Mouse (Mus musculus) heart, embryonic 11.5 days (tissue): ENCODE measurements around the gene Batf3. TPM values are rescaled to one million over a fixed set of nuclear protein-coding genes. Genes with fewer than 3 reads are reported as not detected.

ENCODE experiments used
- ATAC-seq: fragments of 200-750 bp; cut with Nextera tagmentation; replicated peaks from 2 replicates; pipeline ENCODE4 v1.8.0; 2017; ENCODE audit warnings: moderate library complexity; ENCODE audit not compliant: insufficient number of reproducible peaks, low FRiP score, low TSS enrichment
- H3K27ac ChIP-seq: fragments of 300-500 bp; sonication (generic); 2 replicates; pipeline ENCODE4 v1.5.1; 2014; ENCODE audit warnings: mild to moderate bottlenecking, low read depth, low read length
- H3K27me3 ChIP-seq: fragments of 300-500 bp; sonication (generic); 2 replicates; pipeline ENCODE4 v1.6.1; 2014; ENCODE audit warnings: mild to moderate bottlenecking, low read length, mixed read lengths; ENCODE audit not compliant: control insufficient read depth, insufficient read depth
- H3K36me3 ChIP-seq: fragments of 300-500 bp; sonication (generic); 2 replicates; pipeline ENCODE4 v1.6.1; 2014; ENCODE audit warnings: mild to moderate bottlenecking, low read length, moderate library complexity, mixed read lengths; ENCODE audit not compliant: control insufficient read depth, insufficient read depth
- H3K4me1 ChIP-seq: fragments of 300-500 bp; sonication (generic); 2 replicates; pipeline ENCODE4 v1.6.1; 2014; ENCODE audit warnings: low read length; ENCODE audit not compliant: control insufficient read depth, insufficient read depth
- H3K4me2 ChIP-seq: fragments of 300-500 bp; sonication (generic); 2 replicates; pipeline ENCODE4 v1.6.1; 2014; ENCODE audit warnings: mild to moderate bottlenecking, moderate library complexity
- H3K4me3 ChIP-seq: fragments of 300-500 bp; sonication (generic); 2 replicates; pipeline ENCODE4 v1.5.1; 2014; ENCODE audit warnings: low read depth, low read length
- H3K9ac ChIP-seq: fragments of 300-500 bp; sonication (generic); 2 replicates; pipeline ENCODE4 v1.6.1; 2014; ENCODE audit warnings: mild to moderate bottlenecking, low read depth, low read length, moderate library complexity
- H3K9me3 ChIP-seq: fragments of 300-500 bp; sonication (generic); replicated peaks from 2 replicates; pipeline ENCODE4 v1.6.1; 2016; ENCODE audit warnings: low read length; ENCODE audit not compliant: control insufficient read depth
- WGBS: fragments of 180-500 bp; shearing (Covaris S2); extraction: QIAGEN DNeasy Blood & Tissue Kit; methylation state at CpG from one replicate; pipeline ENCODE4 v1.1.7; 2014; ENCODE audit not compliant: insufficient replicate concordance; 5-methylcytosine and 5-hydroxymethylcytosine counted together
- polyA plus RNA-seq: library from polyadenylated mRNA; unstranded; fragments of >200 nt; fragmentation: Nextera tagmentation; extraction: Ambion mirVana; gene quantifications from 2 replicates; pipeline ENCODE4 v1.2.1, GENCODE M21; 2014

The Batf3 gene
- polyA plus RNA-seq, 1 experiment from 2014 or later, result 5.1 TPM

GRCm38 (mm10) chr1:191083230-191083629 lies 14.4 kb upstream of the Batf3 start:
- no peaks in the 10 kb centered on the region for H3K9me3 ChIP-seq
- no peak overlapping the region for H3K4me2 ChIP-seq
- no peaks in the 10 kb centered on the region for H3K27me3 ChIP-seq
- no peak overlapping the region for H3K4me3 ChIP-seq
- H3K36me3 ChIP-seq, result peaks cover 19% of the 10 kb centered on the region
- no peak overlapping the region for H3K27ac ChIP-seq
- no peak overlapping the region for H3K9ac ChIP-seq
- ATAC-seq, result no peak
- no peaks in the 10 kb centered on the region for H3K4me1 ChIP-seq
- 90% methylated on average over 8 of the region's 8 CpGs for WGBS

GRCm38 (mm10) chr1:191084951-191085559 lies 12.6 kb upstream of the Batf3 start:
- 75% methylated on average over 5 of the region's 5 CpGs for WGBS
- H3K4me1 ChIP-seq, result peaks cover 4% of the 10 kb centered on the region; the same call in 1 of the 2 replicates
- no peaks in the 10 kb centered on the region for H3K27me3 ChIP-seq
- H3K36me3 ChIP-seq, result peaks cover 16% of the 10 kb centered on the region
- no peak for ATAC-seq
- no peak overlapping the region for H3K4me3 ChIP-seq
- no peak overlapping the region for H3K9ac ChIP-seq
- H3K27ac ChIP-seq, result no peak overlapping the region
- no peak overlapping the region for H3K4me2 ChIP-seq
- no peaks in the 10 kb centered on the region for H3K9me3 ChIP-seq

GRCm38 (mm10) chr1:191085597-191085996 lies 12.1 kb upstream of the Batf3 start:
- H3K9me3 ChIP-seq, result no peaks in the 10 kb centered on the region
- no peaks in the 10 kb centered on the region for H3K27me3 ChIP-seq
- peaks cover 4% of the 10 kb centered on the region; the same call in 1 of the 2 replicates for H3K4me1 ChIP-seq
- H3K27ac ChIP-seq, result no peak overlapping the region
- 82% methylated on average over 12 of the region's 12 CpGs for WGBS
- H3K36me3 ChIP-seq, result peaks cover 16% of the 10 kb centered on the region
- H3K4me3 ChIP-seq, result no peak overlapping the region
- H3K4me2 ChIP-seq, result no peak overlapping the region
- ATAC-seq, result no peak
- H3K9ac ChIP-seq, result no peak overlapping the region

- H3K27me3 ChIP-seq, result no peaks in the 10 kb centered on the region
- ATAC-seq, result no peak
- no peak overlapping the region for H3K4me3 ChIP-seq
- H3K36me3 ChIP-seq, result peaks cover 16% of the 10 kb centered on the region
- no peaks in the 10 kb centered on the region for H3K9me3 ChIP-seq
- 88% methylated on average over 7 of the region's 7 CpGs for WGBS
- H3K4me1 ChIP-seq, result peaks cover 4% of the 10 kb centered on the region; the same call in 1 of the 2 replicates
- no peak overlapping the region for H3K4me2 ChIP-seq
- H3K27ac ChIP-seq, result no peak overlapping the region
- H3K9ac ChIP-seq, result no peak overlapping the region
Measured at GRCm38 (mm10) chr1:191086304-191086878, 11.3 kb upstream of the Batf3 start.

- peaks cover 4% of the 10 kb centered on the region; the same call in 1 of the 2 replicates for H3K4me1 ChIP-seq
- H3K4me2 ChIP-seq, result no peak overlapping the region
- H3K9ac ChIP-seq, result no peak overlapping the region
- H3K36me3 ChIP-seq, result peaks cover 14% of the 10 kb centered on the region
- no peaks in the 10 kb centered on the region for H3K27me3 ChIP-seq
- no peak overlapping the region for H3K4me3 ChIP-seq
- no peaks in the 10 kb centered on the region for H3K9me3 ChIP-seq
- H3K27ac ChIP-seq, result no peak overlapping the region
- WGBS, result 85% methylated on average over 8 of the region's 8 CpGs
- no peak for ATAC-seq
Measured at GRCm38 (mm10) chr1:191086960-191087359, 10.7 kb upstream of the Batf3 start.

- Histone ChIP-seq H3K9me3 (no peaks in the 10 kb centered on the region), H3K27ac (no peak overlapping the region), H3K36me3 (peaks cover 7% of the 10 kb centered on the region), H3K4me3 (no peak overlapping the region), H3K9ac (no peak overlapping the region), H3K4me2 (no peak overlapping the region), H3K27me3 (no peaks in the 10 kb centered on the region), H3K4me1 (peaks cover 4% of the 10 kb centered on the region; the same call in 1 of the 2 replicates)
- WGBS, result 77% methylated on average over 5 of the region's 5 CpGs
- no peak for ATAC-seq
Measured at GRCm38 (mm10) chr1:191087955-191088354, 9.7 kb upstream of the Batf3 start.

GRCm38 (mm10) chr1:191089355-191089754 lies 8.3 kb upstream of the Batf3 start:
- H3K4me2 ChIP-seq, result no peak overlapping the region
- no peak overlapping the region for H3K27ac ChIP-seq
- no peak overlapping the region for H3K4me3 ChIP-seq
- ATAC-seq, result no peak
- H3K9ac ChIP-seq, result no peak overlapping the region
- H3K36me3 ChIP-seq, result peaks cover 7% of the 10 kb centered on the region
- no peaks in the 10 kb centered on the region for H3K9me3 ChIP-seq
- peaks cover 4% of the 10 kb centered on the region; the same call in 1 of the 2 replicates for H3K4me1 ChIP-seq
- 30% methylated on average over 6 of the region's 6 CpGs for WGBS
- no peaks in the 10 kb centered on the region for H3K27me3 ChIP-seq

GRCm38 (mm10) chr1:191092050-191092449 lies 5.6 kb upstream of the Batf3 start:
- no peak overlapping the region for H3K4me2 ChIP-seq
- 70% methylated on average over 8 of the region's 8 CpGs for WGBS
- no peaks in the 10 kb centered on the region for H3K9me3 ChIP-seq
- no peak overlapping the region for H3K9ac ChIP-seq
- H3K4me1 ChIP-seq, result peaks cover 4% of the 10 kb centered on the region; the same call in 1 of the 2 replicates
- no peaks in the 10 kb centered on the region for H3K36me3 ChIP-seq
- no peak for ATAC-seq
- H3K4me3 ChIP-seq, result no peak overlapping the region
- H3K27me3 ChIP-seq, result no peaks in the 10 kb centered on the region
- no peak overlapping the region for H3K27ac ChIP-seq

- Histone ChIP-seq H3K4me2 (no peak overlapping the region), H3K27me3 (peaks cover 2% of the 10 kb centered on the region; the same call in 1 of the 2 replicates), H3K9me3 (no peaks in the 10 kb centered on the region), H3K4me3 (no peak overlapping the region), H3K27ac (no peak overlapping the region), H3K4me1 (peaks cover 12% of the 10 kb centered on the region; the same call in 1 of the 2 replicates), H3K36me3 (no peaks in the 10 kb centered on the region), H3K9ac (no peak overlapping the region)
- 75% methylated on average over 5 of the region's 5 CpGs for WGBS
- ATAC-seq, result no peak
Measured at GRCm38 (mm10) chr1:191093578-191093977, 4.1 kb upstream of the Batf3 start.
